8 mouse cellular contexts compared by ENCODE assay signal in genomic region chr8:83594167-83595049, GRCm38 (mm10). TPM values are rescaled to one million over a fixed set of nuclear protein-coding genes. Genes with fewer than 3 reads are reported as not detected.
DNase-seq lines count a peak whose midpoint lies in the region; ATAC-seq lines count a peak whose summit lies in the region.

No protein-coding gene starts in this region.

- H3K27ac ChIP-seq in hindbrain, embryonic 13.5 days = peak overlapping the region; percentile 95

- no peaks in the 10 kb centered on the region for H3K9me3 ChIP-seq in hindbrain, embryonic 13.5 days

- under 1% methylated on average over 43 of the region's 43 CpGs for WGBS in hindbrain, embryonic 13.5 days

- DNase-seq in NIH3T3 (ENCODE audit: low read depth) = peak; percentile 99
- DNase-seq in cerebellum, postnatal 10 days = peak; percentile 99
- DNase-seq in frontal cortex, postnatal 10 days (ENCODE audit: low spot score in 2 of 2) = peak; percentile 97
- peak; percentile 89 to 92 for DNase-seq in layer of hippocampus, postnatal 25 days (ENCODE audit: extremely low spot score in 1 of 2, low spot score in 1 of 2)
- peak; percentile 98 for DNase-seq in lung, postnatal 25 days (ENCODE audit: low spot score)
- DNase-seq in retina, embryonic 14.5 days (ENCODE audit: low spot score) = peak; percentile 98
- DNase-seq in thymus, postnatal 4 days = peak; percentile 96

- H3K36me3 ChIP-seq in hindbrain, embryonic 13.5 days = 0 out of 2 replicates have a peak, but pooled peaks cover 5% of the 10 kb centered on the region

- peak overlapping the region; percentile 98 for H3K9ac ChIP-seq in hindbrain, embryonic 13.5 days

- H3K27me3 ChIP-seq in hindbrain, embryonic 13.5 days = no peaks in the 10 kb centered on the region

- peak overlapping the region; percentile 90 for H3K4me2 ChIP-seq in hindbrain, embryonic 13.5 days

- peaks cover 41% of the 10 kb centered on the region for H3K4me1 ChIP-seq in hindbrain, embryonic 13.5 days (replicated peaks)

- ATAC-seq in hindbrain, embryonic 13.5 days (ENCODE audit: low FRiP score) = peak; percentile 98

- H3K4me3 ChIP-seq in hindbrain, embryonic 13.5 days = peak overlapping the region; percentile 98

RNA-seq across cellular contexts. Expression of gene Tecr, which starts 13.4 kb away (rescaled TPM):
- 998 and 1,025 TPM in 2 replicates for polyA plus RNA-seq in hindbrain, embryonic 13.5 days (2015; fragmentation: Nextera tagmentation; extraction: Ambion mirVana)
- 100 to 1,000 TPM; 510 to 556 TPM for total RNA-seq in layer of hippocampus, postnatal 25 days (2021)

RNA-seq across cellular contexts. Expression of gene Dnajb1, which starts 13.6 kb away (rescaled TPM):
- polyA plus RNA-seq in hindbrain, embryonic 13.5 days (2015; fragmentation: Nextera tagmentation; extraction: Ambion mirVana) = 54.1 and 54.2 TPM in 2 replicates
- total RNA-seq in layer of hippocampus, postnatal 25 days (2021) = 10 to 100 TPM; 30.0 to 40.0 TPM

RNA-seq across cellular contexts. Expression of gene Ndufb7, which starts 27.9 kb away (rescaled TPM):
- polyA plus RNA-seq in hindbrain, embryonic 13.5 days (2015; fragmentation: Nextera tagmentation; extraction: Ambion mirVana) = 375 and 381 TPM in 2 replicates
- total RNA-seq in layer of hippocampus, postnatal 25 days (2021) = 100 to 1,000 TPM; 140 to 161 TPM

RNA-seq across cellular contexts. Expression of gene Gipc1, which starts 58.1 kb away (rescaled TPM):
- 155 and 159 TPM in 2 replicates for polyA plus RNA-seq in hindbrain, embryonic 13.5 days (2015; fragmentation: Nextera tagmentation; extraction: Ambion mirVana)
- 10 to 100 TPM; 67.7 to 69.2 TPM for total RNA-seq in layer of hippocampus, postnatal 25 days (2021)

RNA-seq across cellular contexts. Expression of gene Olfr370, which starts 58.8 kb away (rescaled TPM):
- 0.05 and 0.09 TPM in 2 replicates for polyA plus RNA-seq in hindbrain, embryonic 13.5 days (2015; fragmentation: Nextera tagmentation; extraction: Ambion mirVana)
- not detected for total RNA-seq in layer of hippocampus, postnatal 25 days (2021)

Comparison
In these comparisons a context has a peak if more than half of its experiments do, and no peak if none do; other contexts are left out.
1. Peak in every context shown above with its lines: DNase-seq, ATAC-seq, H3K4me3 ChIP-seq and H3K27ac ChIP-seq.